Mouse (Mus musculus): ENCODE measurements at regions not wholly inside any gene's neighbourhood (a gene's known extent, or its start where the extent isn't known, plus 50 kb on each side); places are given as distances from the start of the nearest gene placed in this dataset.

GRCm38 (mm10) chr19:26323682-26324081 is 281.2 kb upstream of the Smarca2 start:
- TF ChIP-seq NANOG (IDR thresholded peaks at IDR 0.05; ENCODE audit: borderline replicate concordance, low read length) = no peak
- no peak for TF ChIP-seq CTCF (conservative IDR thresholded peaks at IDR 0.05; ENCODE audit: low read length)
- TF ChIP-seq POU5F1 (IDR thresholded peaks at IDR 0.05; ENCODE audit: borderline replicate concordance, low read length) = no peak
- Histone ChIP-seq H3K36me3 (ENCODE audit: insufficient read depth, low read length) (no peaks in the 10 kb centered on the region), H3K4me3 (replicated peaks; ENCODE audit: low read length) (no peak overlapping the region), H3K4me1 (replicated peaks; ENCODE audit: low read depth, low read length) (no peaks in the 10 kb centered on the region), H3K27me3 (ENCODE audit: insufficient read depth, low read length) (no peaks in the 10 kb centered on the region), H3K9me3 (ENCODE audit: low read length) (no peaks in the 10 kb centered on the region)

- no peaks in the 10 kb centered on the region for H3K36me3 ChIP-seq (ENCODE audit: insufficient read depth, low read length)
- TF ChIP-seq POU5F1 (IDR thresholded peaks at IDR 0.05; ENCODE audit: borderline replicate concordance, low read length) (no peak), NANOG (IDR thresholded peaks at IDR 0.05; ENCODE audit: borderline replicate concordance, low read length) (no peak), CTCF (conservative IDR thresholded peaks at IDR 0.05; ENCODE audit: low read length) (no peak)
- no peaks in the 10 kb centered on the region for H3K9me3 ChIP-seq (ENCODE audit: low read length)
- no peak overlapping the region for H3K4me3 ChIP-seq (replicated peaks; ENCODE audit: low read length)
- no peaks in the 10 kb centered on the region for H3K4me1 ChIP-seq (replicated peaks; ENCODE audit: low read depth, low read length)
- no peaks in the 10 kb centered on the region for H3K27me3 ChIP-seq (ENCODE audit: insufficient read depth, low read length)
Observed at GRCm38 (mm10) chr19:26339120-26339519, 265.7 kb upstream of the Smarca2 start.

GRCm38 (mm10) chr19:26340155-26340554 is 264.7 kb upstream of the Smarca2 start:
- H3K4me3 ChIP-seq (replicated peaks; ENCODE audit: low read length) = no peak overlapping the region
- no peaks in the 10 kb centered on the region for H3K9me3 ChIP-seq (ENCODE audit: low read length)
- no peaks in the 10 kb centered on the region for H3K27me3 ChIP-seq (ENCODE audit: insufficient read depth, low read length)
- no peaks in the 10 kb centered on the region for H3K4me1 ChIP-seq (replicated peaks; ENCODE audit: low read depth, low read length)
- H3K36me3 ChIP-seq (ENCODE audit: insufficient read depth, low read length) = no peaks in the 10 kb centered on the region
- no peak for TF ChIP-seq CTCF (conservative IDR thresholded peaks at IDR 0.05; ENCODE audit: low read length)
- no peak for TF ChIP-seq POU5F1 (IDR thresholded peaks at IDR 0.05; ENCODE audit: borderline replicate concordance, low read length)
- no peak for TF ChIP-seq NANOG (IDR thresholded peaks at IDR 0.05; ENCODE audit: borderline replicate concordance, low read length)

GRCm38 (mm10) chr19:26355054-26355453 is 249.8 kb upstream of the Smarca2 start:
- no peak for TF ChIP-seq CTCF (conservative IDR thresholded peaks at IDR 0.05; ENCODE audit: low read length)
- TF ChIP-seq POU5F1 (IDR thresholded peaks at IDR 0.05; ENCODE audit: borderline replicate concordance, low read length) = no peak
- no peak for TF ChIP-seq NANOG (IDR thresholded peaks at IDR 0.05; ENCODE audit: borderline replicate concordance, low read length)
- H3K36me3 ChIP-seq (ENCODE audit: insufficient read depth, low read length) = no peaks in the 10 kb centered on the region
- H3K27me3 ChIP-seq (ENCODE audit: insufficient read depth, low read length) = no peaks in the 10 kb centered on the region
- no peak overlapping the region for H3K4me3 ChIP-seq (replicated peaks; ENCODE audit: low read length)
- no peaks in the 10 kb centered on the region for H3K9me3 ChIP-seq (ENCODE audit: low read length)
- H3K4me1 ChIP-seq (replicated peaks; ENCODE audit: low read depth, low read length) = no peaks in the 10 kb centered on the region

GRCm38 (mm10) chr19:26383961-26384381 is 220.9 kb upstream of the Smarca2 start:
- Histone ChIP-seq H3K4me1 (replicated peaks; ENCODE audit: low read depth, low read length) (no peaks in the 10 kb centered on the region), H3K9me3 (ENCODE audit: low read length) (no peaks in the 10 kb centered on the region), H3K4me3 (replicated peaks; ENCODE audit: low read length) (no peak overlapping the region), H3K36me3 (ENCODE audit: insufficient read depth, low read length) (no peaks in the 10 kb centered on the region), H3K27me3 (ENCODE audit: insufficient read depth, low read length) (no peaks in the 10 kb centered on the region)
- TF ChIP-seq CTCF (conservative IDR thresholded peaks at IDR 0.05; ENCODE audit: low read length) (no peak), POU5F1 (IDR thresholded peaks at IDR 0.05; ENCODE audit: borderline replicate concordance, low read length) (no peak), NANOG (IDR thresholded peaks at IDR 0.05; ENCODE audit: borderline replicate concordance, low read length) (no peak)

- Histone ChIP-seq H3K27me3 (ENCODE audit: insufficient read depth, low read length) (no peaks in the 10 kb centered on the region), H3K36me3 (ENCODE audit: insufficient read depth, low read length) (no peaks in the 10 kb centered on the region), H3K4me1 (replicated peaks; ENCODE audit: low read depth, low read length) (no peaks in the 10 kb centered on the region), H3K4me3 (replicated peaks; ENCODE audit: low read length) (no peak overlapping the region), H3K9me3 (ENCODE audit: low read length) (no peaks in the 10 kb centered on the region)
- TF ChIP-seq NANOG (IDR thresholded peaks at IDR 0.05; ENCODE audit: borderline replicate concordance, low read length) (no peak), POU5F1 (IDR thresholded peaks at IDR 0.05; ENCODE audit: borderline replicate concordance, low read length) (no peak), CTCF (conservative IDR thresholded peaks at IDR 0.05; ENCODE audit: low read length) (no peak)
Observed at GRCm38 (mm10) chr19:26386075-26386474, 218.8 kb upstream of the Smarca2 start.

- no peak overlapping the region for H3K4me3 ChIP-seq (replicated peaks; ENCODE audit: low read length)
- no peaks in the 10 kb centered on the region for H3K27me3 ChIP-seq (ENCODE audit: insufficient read depth, low read length)
- H3K36me3 ChIP-seq (ENCODE audit: insufficient read depth, low read length) = no peaks in the 10 kb centered on the region
- H3K4me1 ChIP-seq (replicated peaks; ENCODE audit: low read depth, low read length) = no peaks in the 10 kb centered on the region
- no peaks in the 10 kb centered on the region for H3K9me3 ChIP-seq (ENCODE audit: low read length)
- no peak for TF ChIP-seq POU5F1 (IDR thresholded peaks at IDR 0.05; ENCODE audit: borderline replicate concordance, low read length)
- TF ChIP-seq CTCF (conservative IDR thresholded peaks at IDR 0.05; ENCODE audit: low read length) = no peak
- no peak for TF ChIP-seq NANOG (IDR thresholded peaks at IDR 0.05; ENCODE audit: borderline replicate concordance, low read length)
Observed at GRCm38 (mm10) chr19:26412684-26413083, 192.2 kb upstream of the Smarca2 start.

- Histone ChIP-seq H3K4me3 (replicated peaks; ENCODE audit: low read length) (no peak overlapping the region), H3K36me3 (ENCODE audit: insufficient read depth, low read length) (no peaks in the 10 kb centered on the region), H3K27me3 (ENCODE audit: insufficient read depth, low read length) (no peaks in the 10 kb centered on the region), H3K4me1 (replicated peaks; ENCODE audit: low read depth, low read length) (no peaks in the 10 kb centered on the region), H3K9me3 (ENCODE audit: low read length) (no peaks in the 10 kb centered on the region)
- TF ChIP-seq NANOG (IDR thresholded peaks at IDR 0.05; ENCODE audit: borderline replicate concordance, low read length) (no peak), POU5F1 (IDR thresholded peaks at IDR 0.05; ENCODE audit: borderline replicate concordance, low read length) (no peak), CTCF (conservative IDR thresholded peaks at IDR 0.05; ENCODE audit: low read length) (no peak)
Observed at GRCm38 (mm10) chr19:26414476-26415024, 190.3 kb upstream of the Smarca2 start.

GRCm38 (mm10) chr19:26419781-26420180 is 185.1 kb upstream of the Smarca2 start:
- Histone ChIP-seq H3K36me3 (ENCODE audit: insufficient read depth, low read length) (no peaks in the 10 kb centered on the region), H3K27me3 (ENCODE audit: insufficient read depth, low read length) (no peaks in the 10 kb centered on the region), H3K4me3 (replicated peaks; ENCODE audit: low read length) (no peak overlapping the region), H3K9me3 (ENCODE audit: low read length) (no peaks in the 10 kb centered on the region), H3K4me1 (replicated peaks; ENCODE audit: low read depth, low read length) (no peaks in the 10 kb centered on the region)
- no peak for TF ChIP-seq POU5F1 (IDR thresholded peaks at IDR 0.05; ENCODE audit: borderline replicate concordance, low read length)
- no peak for TF ChIP-seq NANOG (IDR thresholded peaks at IDR 0.05; ENCODE audit: borderline replicate concordance, low read length)
- no peak for TF ChIP-seq CTCF (conservative IDR thresholded peaks at IDR 0.05; ENCODE audit: low read length)
